Mouse (Mus musculus) neural tube, embryonic 12.5 days (tissue): Measurements from ENCODE around the gene Nav2. TPM values are rescaled to one million over a fixed set of nuclear protein-coding genes. Genes with fewer than 3 reads are reported as not detected.

Experiments used
- ATAC-seq: fragments of 200-750 bp; cut with Nextera tagmentation; 2 replicates; pipeline ENCODE4 v1.8.0; 2017; ENCODE audit warnings: low read depth, mild to moderate bottlenecking, moderate TSS enrichment, moderate library complexity; ENCODE audit not compliant: low FRiP score
- H3K27ac ChIP-seq: fragments of 300-500 bp; sonication (generic); 2 replicates; pipeline ENCODE4 v1.5.1; 2016
- H3K27me3 ChIP-seq: fragments of 300-500 bp; sonication (generic); replicated peaks from 2 replicates; pipeline ENCODE4 v1.6.1; 2016; ENCODE audit warnings: mild to moderate bottlenecking
- H3K36me3 ChIP-seq: fragments of 300-500 bp; sonication (generic); 2 replicates; pipeline ENCODE4 v1.6.1; 2016; ENCODE audit warnings: mild to moderate bottlenecking
- H3K4me1 ChIP-seq: fragments of 300-500 bp; sonication (generic); 2 replicates; pipeline ENCODE4 v1.6.1; 2016
- H3K4me2 ChIP-seq: fragments of 300-500 bp; sonication (generic); replicated peaks from 2 replicates; pipeline ENCODE4 v1.6.1; 2016; ENCODE audit warnings: mild to moderate bottlenecking
- H3K4me3 ChIP-seq: fragments of 300-500 bp; sonication (generic); 2 replicates; pipeline ENCODE4 v1.5.1; 2016
- H3K9ac ChIP-seq: fragments of 300-500 bp; sonication (generic); 2 replicates; pipeline ENCODE4 v1.6.1; 2016; ENCODE audit warnings: mild to moderate bottlenecking
- H3K9me3 ChIP-seq: fragments of 300-500 bp; sonication (generic); 2 replicates; pipeline ENCODE4 v1.6.1; 2016; ENCODE audit warnings: mild to moderate bottlenecking
- WGBS: fragments of 180-500 bp; shearing (Covaris S2); methylation state at CpG from one replicate; pipeline ENCODE4 v1.1.7; 2016; 5-methylcytosine and 5-hydroxymethylcytosine counted together
- polyA plus RNA-seq: library from polyadenylated mRNA; unstranded; fragments of >200 nt; fragmentation: Nextera tagmentation; extraction: Ambion mirVana; gene quantifications from 2 replicates; pipeline ENCODE4 v1.2.1, GENCODE M21; 2016

Nav2 gene
- polyA plus RNA-seq, 1 experiment from 2014 or later = 25.2 TPM

DNA sequence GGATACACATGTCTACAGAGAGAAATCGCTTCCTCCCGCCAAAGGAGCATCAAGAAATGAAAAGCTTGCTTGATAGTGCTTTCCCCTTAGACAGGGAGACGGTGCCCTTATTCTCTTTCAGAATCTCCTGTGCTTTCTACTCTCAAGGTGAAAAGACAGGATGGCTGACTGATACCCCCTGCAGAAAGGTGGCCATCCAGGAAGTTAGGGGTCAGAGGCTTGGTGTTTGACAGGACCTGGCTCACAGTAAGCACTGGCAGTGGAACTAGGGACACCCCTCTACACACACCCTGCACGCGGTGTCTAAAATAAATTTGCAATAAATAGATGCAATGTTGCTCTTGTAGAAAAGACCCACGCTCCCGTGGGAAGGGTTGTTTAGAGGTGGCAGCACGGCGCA is 723.4 kb downstream of the Nav2 start:
- WGBS = 19% methylated on average over 9 of the region's 9 CpGs
- Histone ChIP-seq H3K4me2 (no peak overlapping the region; the same call in 1 of the 2 replicates), H3K9ac (no peak overlapping the region), H3K4me1 (peaks cover 22% of the 10 kb centered on the region; the same call in 1 of the 2 replicates), H3K9me3 (no peaks in the 10 kb centered on the region), H3K27ac (no peak overlapping the region), H3K4me3 (no peak overlapping the region), H3K36me3 (no peaks in the 10 kb centered on the region), H3K27me3 (peaks cover 96% of the 10 kb centered on the region)
- ATAC-seq = no peak

GRCm38 (mm10) chr7:49632391-49632790 is 723.9 kb downstream of the Nav2 start:
- 1% methylated on average over 24 of the region's 24 CpGs for WGBS
- Histone ChIP-seq H3K9me3 (no peaks in the 10 kb centered on the region), H3K27me3 (peaks cover 96% of the 10 kb centered on the region), H3K36me3 (no peaks in the 10 kb centered on the region), H3K27ac (no peak overlapping the region), H3K4me3 (no peak overlapping the region; the same call in 1 of the 2 replicates), H3K4me2 (peak overlapping the region; percentile 24; the same call in 1 of the 2 replicates), H3K4me1 (peaks cover 22% of the 10 kb centered on the region; the same call in 1 of the 2 replicates), H3K9ac (no peak overlapping the region)
- ATAC-seq = no peak

DNA sequence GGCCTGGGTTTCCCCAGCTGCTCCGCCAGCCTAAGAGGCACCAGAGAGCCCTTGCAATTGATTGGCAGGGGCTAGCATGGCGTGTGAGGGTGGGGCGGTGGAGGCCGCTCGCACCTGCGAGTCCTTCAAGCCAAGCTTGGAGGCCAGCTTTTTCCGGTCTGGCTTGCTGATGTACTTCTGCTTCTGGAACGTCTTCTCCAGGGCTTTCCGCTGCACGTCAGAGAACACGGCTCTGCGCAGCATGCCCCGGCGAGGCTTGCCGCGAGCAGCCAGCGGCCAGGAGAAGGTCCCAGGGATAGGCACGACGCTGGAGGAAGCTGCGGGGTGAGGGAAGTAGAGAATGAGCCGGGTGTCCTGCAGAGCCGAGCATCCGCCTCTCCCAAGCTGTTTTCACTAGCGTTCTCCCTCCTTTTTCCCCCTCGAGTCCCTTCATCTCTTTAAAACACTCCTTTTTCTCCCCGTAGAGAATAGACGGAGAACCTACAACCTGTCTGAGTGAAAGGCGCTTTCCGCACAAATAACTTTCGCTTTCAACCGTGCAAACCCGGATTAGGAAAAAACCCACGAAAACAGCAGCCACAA is 725.0 kb downstream of the Nav2 start:
- WGBS = under 1% methylated on average over 33 of the region's 33 CpGs
- Histone ChIP-seq H3K9ac (no peak overlapping the region), H3K27ac (no peak overlapping the region), H3K4me2 (peak overlapping the region; percentile 46), H3K9me3 (no peaks in the 10 kb centered on the region), H3K36me3 (no peaks in the 10 kb centered on the region), H3K4me3 (peak overlapping the region; percentile 16; the same call in 1 of the 2 replicates), H3K27me3 (peaks cover 97% of the 10 kb centered on the region), H3K4me1 (peaks cover 22% of the 10 kb centered on the region; the same call in 1 of the 2 replicates)
- no peak for ATAC-seq

GRCm38 (mm10) chr7:49634291-49635073 is 726.0 kb downstream of the Nav2 start:
- no peak overlapping the region for H3K27ac ChIP-seq
- no peak overlapping the region for H3K9ac ChIP-seq
- no peaks in the 10 kb centered on the region for H3K9me3 ChIP-seq
- peaks cover 22% of the 10 kb centered on the region; the same call in 1 of the 2 replicates for H3K4me1 ChIP-seq
- ATAC-seq = peak; percentile 56; the same call in 1 of the 2 replicates
- H3K4me3 ChIP-seq = no peak overlapping the region
- H3K36me3 ChIP-seq = no peaks in the 10 kb centered on the region
- peaks cover 97% of the 10 kb centered on the region for H3K27me3 ChIP-seq
- WGBS = under 1% methylated on average over 26 of the region's 26 CpGs
- H3K4me2 ChIP-seq = peak overlapping the region; percentile 46; the same call in 1 of the 2 replicates

DNA sequence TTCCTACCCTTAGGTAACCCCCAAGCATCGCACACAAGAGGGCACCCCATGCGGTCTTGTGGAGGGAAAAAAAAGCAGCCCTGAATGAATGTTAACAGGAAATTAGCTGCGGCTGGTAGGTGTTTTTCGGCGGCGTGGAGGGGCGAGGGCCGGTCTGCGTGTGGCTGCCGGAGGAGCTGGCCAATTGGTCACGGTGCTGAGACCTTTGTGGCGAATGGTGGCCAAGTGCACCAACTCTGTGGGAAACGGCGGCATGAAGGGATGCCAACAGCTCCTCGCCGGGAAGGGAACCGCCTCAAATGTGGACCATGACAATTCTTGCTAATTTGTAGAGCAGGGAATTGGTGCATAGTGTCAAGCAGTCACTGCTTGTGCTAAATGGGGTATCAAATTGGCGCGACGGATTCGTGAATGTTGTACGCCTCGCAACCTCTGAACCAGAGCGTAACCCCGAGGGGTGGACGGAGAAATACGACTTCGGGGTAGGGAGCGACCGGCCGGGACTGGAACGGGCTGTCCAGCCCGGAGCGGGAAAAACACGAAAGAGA is 726.6 kb downstream of the Nav2 start:
- H3K4me2 ChIP-seq = peak overlapping the region; percentile 22; the same call in 1 of the 2 replicates
- no peaks in the 10 kb centered on the region for H3K36me3 ChIP-seq
- H3K9ac ChIP-seq = no peak overlapping the region
- WGBS = under 1% methylated on average over 35 of the region's 35 CpGs
- ATAC-seq = peak; percentile 46
- H3K27ac ChIP-seq = no peak overlapping the region
- peaks cover 97% of the 10 kb centered on the region for H3K27me3 ChIP-seq
- no peak overlapping the region for H3K4me3 ChIP-seq
- H3K4me1 ChIP-seq = peaks cover 22% of the 10 kb centered on the region; the same call in 1 of the 2 replicates
- no peaks in the 10 kb centered on the region for H3K9me3 ChIP-seq

GRCm38 (mm10) chr7:49635971-49636370 is 727.5 kb downstream of the Nav2 start:
- H3K27ac ChIP-seq = no peak overlapping the region
- H3K9me3 ChIP-seq = no peaks in the 10 kb centered on the region
- H3K9ac ChIP-seq = no peak overlapping the region
- H3K4me2 ChIP-seq = no peak overlapping the region
- H3K36me3 ChIP-seq = no peaks in the 10 kb centered on the region
- H3K4me1 ChIP-seq = peaks cover 22% of the 10 kb centered on the region; the same call in 1 of the 2 replicates
- ATAC-seq = no peak
- H3K27me3 ChIP-seq = peaks cover 97% of the 10 kb centered on the region
- H3K4me3 ChIP-seq = no peak overlapping the region
- WGBS = under 1% methylated on average over 22 of the region's 22 CpGs

DNA sequence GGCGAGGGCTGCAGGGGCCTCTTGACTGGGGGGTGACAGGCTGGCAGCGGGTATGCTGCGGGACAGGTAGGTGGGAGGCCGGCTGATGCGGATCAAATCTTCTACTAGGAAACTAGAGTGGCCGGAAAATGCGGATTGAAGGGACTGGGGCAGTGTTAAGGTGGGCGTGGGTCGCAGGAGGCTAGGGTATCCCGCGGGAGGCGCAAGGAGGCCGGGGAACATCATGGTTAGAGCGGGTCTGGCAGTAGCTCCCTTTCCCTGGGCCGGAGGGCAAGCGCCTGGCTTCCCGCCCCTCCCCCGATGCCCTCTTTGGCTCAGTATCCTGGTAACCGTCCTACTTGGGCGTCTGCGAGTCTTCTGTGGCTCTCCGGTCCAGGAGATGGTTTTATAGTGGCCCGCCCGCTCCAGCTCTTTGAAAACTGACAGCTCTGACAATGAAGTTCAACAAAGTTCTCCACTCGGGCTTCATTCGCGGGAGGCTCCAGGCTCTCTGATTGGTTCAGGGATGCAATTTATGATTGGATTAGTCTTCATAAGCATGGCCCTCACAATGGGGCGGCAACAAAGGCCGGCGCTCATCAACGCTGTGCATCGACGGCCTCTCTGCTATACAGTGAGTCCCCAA is 728.1 kb downstream of the Nav2 start, which contains the start of gene Dbx1:
Gene Dbx1 (minus strand): TSS at position 359 of the 625 bp plus-strand sequence.
- peaks cover 22% of the 10 kb centered on the region; the same call in 1 of the 2 replicates for H3K4me1 ChIP-seq
- H3K4me3 ChIP-seq = no peak within 1 kb of the TSS
- WGBS = under 1% methylated on average over 33 of the region's 33 CpGs
- no peaks in the 10 kb centered on the region for H3K9me3 ChIP-seq
- no peak within 1 kb of the TSS for H3K4me2 ChIP-seq
- H3K36me3 ChIP-seq = no peaks in the 10 kb centered on the region
- H3K27me3 ChIP-seq = peaks cover 97% of the 10 kb centered on the region
- no peak within 1 kb of the TSS for H3K9ac ChIP-seq
- no peak within 1 kb of the TSS for H3K27ac ChIP-seq
- no peak for ATAC-seq

GRCm38 (mm10) chr7:49637281-49637680 is 728.8 kb downstream of the Nav2 start:
- Histone ChIP-seq H3K27me3 (peaks cover 97% of the 10 kb centered on the region), H3K9ac (no peak overlapping the region), H3K4me3 (no peak overlapping the region), H3K9me3 (no peaks in the 10 kb centered on the region), H3K4me2 (no peak overlapping the region), H3K27ac (no peak overlapping the region), H3K4me1 (peaks cover 22% of the 10 kb centered on the region; the same call in 1 of the 2 replicates), H3K36me3 (no peaks in the 10 kb centered on the region)
- ATAC-seq = no peak
- WGBS = 1% methylated on average over 9 of the region's 9 CpGs

DNA sequence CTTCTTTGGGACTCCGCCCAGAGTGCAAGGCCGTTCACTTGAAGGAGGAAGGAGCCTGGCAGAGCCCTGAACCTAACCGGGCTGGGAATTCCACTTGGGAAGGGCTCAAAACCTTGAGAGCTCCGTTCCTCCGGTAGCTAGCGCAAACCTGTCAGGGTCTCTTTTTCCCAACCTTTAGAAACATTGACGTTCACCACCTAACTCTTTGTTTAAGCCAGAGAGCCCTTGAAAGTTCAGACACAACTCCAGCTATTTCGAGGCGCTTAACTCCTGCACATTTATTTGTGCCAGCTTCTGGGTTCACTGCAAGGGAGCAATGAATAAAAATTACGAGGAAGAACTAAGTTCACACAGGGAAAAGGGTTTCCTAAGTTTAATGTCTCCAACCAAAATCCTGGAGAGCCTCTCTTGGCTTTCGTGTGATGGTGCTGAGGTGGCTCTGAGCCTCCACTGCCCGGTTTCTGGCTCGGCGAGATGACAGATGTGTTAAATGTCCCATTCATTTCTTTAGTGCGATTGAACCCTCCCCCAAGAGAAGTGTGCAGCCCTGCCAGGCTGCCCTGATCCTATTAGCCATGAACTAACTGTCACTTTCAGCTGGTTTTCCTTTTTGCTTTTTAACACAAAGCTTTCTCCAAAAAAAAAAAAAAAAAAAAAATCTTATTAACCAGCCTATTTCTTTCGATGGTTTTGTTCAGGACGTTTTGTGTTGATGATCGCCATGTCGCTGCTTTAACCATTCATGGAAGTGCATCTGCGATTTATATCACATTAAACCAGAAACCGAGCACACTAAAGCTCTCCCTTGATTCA is 729.5 kb downstream of the Nav2 start:
- peaks cover 22% of the 10 kb centered on the region; the same call in 1 of the 2 replicates for H3K4me1 ChIP-seq
- H3K4me2 ChIP-seq = no peak overlapping the region
- ATAC-seq = no peak
- peaks cover 97% of the 10 kb centered on the region for H3K27me3 ChIP-seq
- no peak overlapping the region for H3K9ac ChIP-seq
- no peaks in the 10 kb centered on the region for H3K36me3 ChIP-seq
- no peaks in the 10 kb centered on the region for H3K9me3 ChIP-seq
- WGBS = under 1% methylated on average over 21 of the region's 21 CpGs
- H3K27ac ChIP-seq = no peak overlapping the region
- no peak overlapping the region for H3K4me3 ChIP-seq

GRCm38 (mm10) chr7:49638941-49639776 is 730.6 kb downstream of the Nav2 start:
- Histone ChIP-seq H3K36me3 (no peaks in the 10 kb centered on the region), H3K4me2 (0 out of 2 replicates have a peak overlapping the region, but pooled peaks have one; percentile 27), H3K9ac (no peak overlapping the region), H3K27me3 (peaks cover 97% of the 10 kb centered on the region), H3K9me3 (no peaks in the 10 kb centered on the region), H3K4me3 (no peak overlapping the region), H3K4me1 (peaks cover 13% of the 10 kb centered on the region; the same call in 1 of the 2 replicates), H3K27ac (no peak overlapping the region)
- under 1% methylated on average over 35 of the region's 35 CpGs for WGBS
- no peak for ATAC-seq
